Mouse (Mus musculus) C3H10T1/2 (cell line): Measurements from ENCODE around the gene Rrp36. TPM values are rescaled to one million over a fixed set of nuclear protein-coding genes. Genes with fewer than 3 reads are reported as not detected.

Experiments
- polyA plus RNA-seq, 2 experiments: library from polyadenylated mRNA; unstranded; fragments of >200 nt; fragmentation: generic; extraction: Trizol; gene quantifications; one replicate each; pipeline ENCODE4 v1.2.1; 2012; ENCODE audit warnings: missing spikeins in 2 of 2

The Rrp36 gene
- 10 to 100 TPM; 30.8 to 53.1 TPM for polyA plus RNA-seq

GRCm38 (mm10) chr17:46673850-46674529, at the start of gene Rrp36:
Rrp36 (minus strand) TSS chr17:46674352.

GRCm38 (mm10) chr17:46710959-46711597, 36.9 kb upstream of the Rrp36 start, which contains the start of gene Pex6:
Pex6 (plus strand) TSS chr17:46711463.

GRCm38 (mm10) chr17:46704887-46705835, 31.0 kb upstream of the Rrp36 start, which contains the start of gene Ppp2r5d:
Ppp2r5d (minus strand) TSS chr17:46705111.

GRCm38 (mm10) chr17:46680760-46681373, 6.7 kb upstream of the Rrp36 start, which contains the start of gene Klhdc3:
Klhdc3 (minus strand) TSS chr17:46680914.

GRCm38 (mm10) chr17:46678416-46678815, 4.3 kb upstream of the Rrp36 start, which contains the start of gene Mea1:
Mea1 (plus strand) TSS chr17:46678793.

GRCm38 (mm10) chr17:46650232-46651031, 23.7 kb downstream of the Rrp36 start, which contains the start of gene Cul7:
Cul7 (plus strand) TSS chr17:46650337.

GRCm38 (mm10) chr17:46645561-46646321, 28.4 kb downstream of the Rrp36 start, which contains the start of the genes Klc4 and Mrpl2:
Klc4 (minus strand) TSS chr17:46646022.
Mrpl2 (plus strand) TSS chr17:46646229.

GRCm38 (mm10) chr17:46628791-46629684, 45.1 kb downstream of the Rrp36 start, which contains the start of gene Ptk7:
Ptk7 (minus strand) TSS chr17:46629504.

Other genes starting within 250 kb of the Rrp36 start
- under 1 TPM in 1 of 2 experiments, not detected in 1; 0.93 TPM for gene Crip3, start 245.4 kb downstream of the Rrp36 start, polyA plus RNA-seq
- not detected for gene Slc22a7, start 235.9 kb downstream of the Rrp36 start, polyA plus RNA-seq
- gene Ttbk1, start 186.7 kb downstream of the Rrp36 start, polyA plus RNA-seq = not detected
- gene Dnph1, start 177.6 kb downstream of the Rrp36 start, polyA plus RNA-seq = 100 to 1,000 TPM in 1 of 2 experiments, 10 to 100 TPM in 1; 39.0 to 100 TPM
- under 1 TPM; 0.07 to 0.85 TPM for gene Cul9, start 128.0 kb downstream of the Rrp36 start, polyA plus RNA-seq
- 10 to 100 TPM; 32.8 to 34.6 TPM for gene Srf, start 118.2 kb downstream of the Rrp36 start, polyA plus RNA-seq
- 1 to 10 TPM in 1 of 2 experiments, under 1 TPM in 1; 0.82 to 7.0 TPM for gene Ptk7, start 44.8 kb downstream of the Rrp36 start, polyA plus RNA-seq
- 10 to 100 TPM in 1 of 2 experiments, 1 to 10 TPM in 1; 6.4 to 23.3 TPM for gene Klc4, start 28.3 kb downstream of the Rrp36 start, polyA plus RNA-seq
- 100 to 1,000 TPM; 127 to 324 TPM for gene Mrpl2, start 28.1 kb downstream of the Rrp36 start, polyA plus RNA-seq
- gene Cul7, start 24.0 kb downstream of the Rrp36 start, polyA plus RNA-seq = 100 to 1,000 TPM in 1 of 2 experiments, 10 to 100 TPM in 1; 73.7 to 172 TPM
- gene Mea1, start 4.4 kb upstream of the Rrp36 start, polyA plus RNA-seq = 100 to 1,000 TPM; 206 to 222 TPM
- 100 to 1,000 TPM in 1 of 2 experiments, 10 to 100 TPM in 1; 71.0 to 103 TPM for gene Klhdc3, start 6.6 kb upstream of the Rrp36 start, polyA plus RNA-seq
- 100 to 1,000 TPM in 1 of 2 experiments, 10 to 100 TPM in 1; 79.4 to 109 TPM for gene Ppp2r5d, start 30.8 kb upstream of the Rrp36 start, polyA plus RNA-seq
- 10 to 100 TPM; 30.1 to 56.6 TPM for gene Pex6, start 37.1 kb upstream of the Rrp36 start, polyA plus RNA-seq
- under 1 TPM; 0.30 to 0.38 TPM for gene Gnmt, start 54.8 kb upstream of the Rrp36 start, polyA plus RNA-seq
- 10 to 100 TPM; 64.8 to 76.8 TPM for gene Cnpy3, start 77.9 kb upstream of the Rrp36 start, polyA plus RNA-seq
- under 1 TPM; 0.07 to 0.11 TPM for gene Ptcra, start 89.4 kb upstream of the Rrp36 start, polyA plus RNA-seq
- gene 2310039H08Rik, start 98.3 kb upstream of the Rrp36 start, polyA plus RNA-seq = 100 to 1,000 TPM; 116 to 123 TPM
- gene Rpl7l1, start 108.3 kb upstream of the Rrp36 start, polyA plus RNA-seq = 10 to 100 TPM; 34.7 to 71.1 TPM
- gene Bicral, start 184.1 kb upstream of the Rrp36 start, polyA plus RNA-seq = 1 to 10 TPM in 1 of 2 experiments, under 1 TPM in 1; 0.28 to 7.2 TPM
- 10 to 100 TPM; 51.3 to 59.2 TPM for gene Tbcc, start 216.3 kb upstream of the Rrp36 start, polyA plus RNA-seq
- under 1 TPM in 1 of 2 experiments, not detected in 1; 0.02 TPM for gene Prph2, start 236.1 kb upstream of the Rrp36 start, polyA plus RNA-seq